Mouse (Mus musculus): ENCODE data around the gene Pfkp.

DNA sequence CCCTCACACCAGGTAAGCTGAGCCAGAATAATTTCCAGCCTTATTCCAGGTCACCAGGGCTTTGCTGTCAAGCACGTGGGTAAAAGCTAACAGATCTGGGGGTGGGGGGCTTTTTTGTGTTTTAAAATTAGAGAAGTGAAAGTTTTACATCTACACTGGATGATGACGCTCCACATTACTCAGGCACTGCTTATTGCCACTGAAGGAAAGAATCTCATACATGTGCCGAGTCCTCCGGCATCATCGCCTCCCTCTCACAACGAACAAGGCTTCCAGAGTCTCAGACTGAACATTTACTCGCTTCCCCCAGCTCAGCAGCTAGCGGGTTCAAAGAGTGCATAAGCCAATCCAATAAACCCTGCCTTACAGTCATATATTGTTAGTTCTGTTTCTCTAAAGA, 16.1 kb downstream of the Pfkp start:
- TF ChIP-seq CTCF (IDR thresholded peaks at IDR 0.05; ENCODE audit: insufficient read depth, low read length) (no peak), POLR2A (IDR thresholded peaks at IDR 0.05; ENCODE audit: borderline replicate concordance, extremely low read depth, low read depth, low read length) (no peak)
